Mouse (Mus musculus): ENCODE results near the gene Snx21.

Gene Snx21

GRCm38 (mm10) chr2:164785481-164786387, at the start of gene Snx21:
Snx21 (plus strand) TSS chr2:164785823.
- DNase-seq (ENCODE audit: low read depth, low spot score): peak; percentile 85

- no peak for DNase-seq (ENCODE audit: low read depth, low spot score)
Measured at GRCm38 (mm10) chr2:164737377-164738090, 48.1 kb upstream of the Snx21 start.

GRCm38 (mm10) chr2:164739876-164740275, 45.7 kb upstream of the Snx21 start:
- no peak for DNase-seq (ENCODE audit: low read depth, low spot score)

GRCm38 (mm10) chr2:164744987-164745386, 40.6 kb upstream of the Snx21 start:
- DNase-seq (ENCODE audit: low read depth, low spot score): peak; percentile 29

- peak; percentile 96 for DNase-seq (ENCODE audit: low read depth, low spot score)
Measured at GRCm38 (mm10) chr2:164745843-164746479, 39.7 kb upstream of the Snx21 start, which contains the start of the genes Wfdc3 and Dnttip1. Wfdc3 (minus strand) TSS chr2:164745931. Dnttip1 (plus strand) TSS chr2:164745983.

DNA sequence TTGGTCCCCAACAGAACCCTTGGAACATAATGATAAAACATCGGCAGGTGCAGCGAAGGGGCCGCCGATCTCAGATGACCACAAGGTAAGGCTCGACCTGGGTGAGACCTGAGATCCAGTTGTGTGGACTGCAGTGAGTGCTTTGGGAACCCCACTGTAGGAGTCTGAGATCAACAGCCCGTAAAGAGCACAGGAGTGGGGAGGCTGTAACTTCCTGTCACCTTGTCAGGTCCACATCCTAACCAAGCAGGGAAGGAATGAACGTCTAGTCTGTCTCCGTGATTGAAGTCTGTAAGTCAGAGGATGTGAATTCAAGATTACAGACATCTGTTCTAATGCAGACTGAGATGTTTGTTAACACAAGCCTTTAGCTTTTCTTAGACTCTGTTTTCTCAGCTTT, 38.9 kb upstream of the Snx21 start:
- DNase-seq (ENCODE audit: low read depth, low spot score): peak; percentile 57

- no peak for DNase-seq (ENCODE audit: low read depth, low spot score)
Measured at GRCm38 (mm10) chr2:164748191-164748590, 37.4 kb upstream of the Snx21 start.

GRCm38 (mm10) chr2:164748991-164749390, 36.6 kb upstream of the Snx21 start:
- DNase-seq (ENCODE audit: low read depth, low spot score): no peak

- DNase-seq (ENCODE audit: low read depth, low spot score): no peak
Measured at GRCm38 (mm10) chr2:164752454-164752853, 33.2 kb upstream of the Snx21 start.

DNA sequence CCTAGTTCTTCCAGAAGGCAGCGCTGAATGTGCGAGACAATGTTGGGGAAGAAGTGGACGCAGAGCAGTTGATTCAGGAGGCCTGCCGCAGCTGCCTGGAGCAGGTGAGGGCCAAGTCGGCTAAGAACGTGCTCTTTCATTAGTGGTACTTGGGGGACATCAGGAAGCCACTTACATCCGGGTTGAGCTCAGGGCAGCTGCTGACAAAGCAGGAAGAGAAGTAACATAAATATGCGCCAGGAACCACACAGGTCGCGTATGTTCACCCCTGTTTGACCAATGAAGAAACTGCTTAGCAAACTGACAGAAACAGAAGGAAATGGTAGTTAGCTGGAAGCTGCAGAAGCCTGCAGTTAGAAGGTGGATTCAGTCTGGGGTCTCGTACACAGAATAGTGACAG, 31.5 kb upstream of the Snx21 start:
- DNase-seq (ENCODE audit: low read depth, low spot score): no peak

DNA sequence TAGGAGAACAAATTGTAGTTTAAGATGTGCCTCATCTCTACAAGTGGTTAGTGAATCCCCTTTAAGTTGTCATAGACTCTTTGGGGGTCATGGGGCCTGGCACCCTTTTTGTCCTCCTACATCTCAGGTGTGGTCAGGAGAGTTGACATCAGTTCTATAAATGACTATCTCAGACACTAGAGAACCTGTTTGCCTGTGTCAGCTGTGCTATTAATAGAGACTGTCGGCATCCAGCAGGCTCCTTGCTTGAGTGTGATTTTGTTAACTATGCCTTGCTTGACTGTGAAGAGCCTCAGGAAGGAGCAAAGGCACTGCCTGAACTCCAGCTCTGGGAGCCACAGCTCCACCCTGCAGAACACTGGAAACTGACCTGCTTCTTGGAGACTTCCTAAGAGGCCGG, 30.8 kb upstream of the Snx21 start:
- DNase-seq (ENCODE audit: low read depth, low spot score): no peak

GRCm38 (mm10) chr2:164757841-164758240, 27.8 kb upstream of the Snx21 start:
- no peak for DNase-seq (ENCODE audit: low read depth, low spot score)

DNA sequence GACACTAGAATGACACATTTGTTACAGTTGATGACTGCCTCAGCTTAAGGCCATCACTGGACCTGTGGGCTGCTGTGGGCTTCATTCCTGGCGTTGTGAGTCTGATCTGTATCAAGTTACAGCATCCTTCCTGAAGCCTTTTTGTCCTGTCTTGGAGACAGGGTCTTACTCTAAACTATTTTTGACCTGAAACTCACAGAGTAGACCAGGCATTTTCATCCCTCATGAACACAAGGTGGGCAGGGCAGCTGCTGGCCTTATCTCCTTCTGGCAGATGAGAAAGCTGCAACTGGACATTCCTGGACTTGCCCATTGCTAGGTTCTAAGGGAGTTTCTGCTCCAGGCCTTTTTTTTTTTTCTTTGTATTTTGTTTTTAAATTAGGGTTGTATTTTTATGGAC, 26.9 kb upstream of the Snx21 start:
- DNase-seq (ENCODE audit: low read depth, low spot score): no peak

GRCm38 (mm10) chr2:164760059-164760833, 25.4 kb upstream of the Snx21 start:
- no peak for DNase-seq (ENCODE audit: low read depth, low spot score)

DNA sequence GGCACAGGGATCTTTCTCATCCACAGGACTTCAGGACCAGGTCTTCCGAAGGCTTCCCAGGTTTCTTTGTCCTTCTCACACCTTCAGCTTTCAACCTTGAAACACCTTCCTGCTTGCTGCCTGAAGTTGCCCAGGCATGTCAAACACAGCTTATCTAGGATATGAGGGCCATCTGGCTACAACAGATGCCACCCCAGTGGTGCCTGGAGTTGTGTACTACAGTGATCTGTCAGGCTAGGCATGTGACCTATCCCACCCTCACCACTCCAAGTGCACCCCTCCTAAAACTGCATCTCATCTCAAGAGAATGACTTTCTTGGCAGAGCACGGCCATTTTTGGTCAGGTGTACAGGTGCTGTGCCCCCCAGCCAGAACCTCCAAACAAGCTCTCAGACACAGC, 24.1 kb upstream of the Snx21 start:
- DNase-seq (ENCODE audit: low read depth, low spot score): no peak

GRCm38 (mm10) chr2:164761971-164762370, 23.7 kb upstream of the Snx21 start:
- no peak for DNase-seq (ENCODE audit: low read depth, low spot score)

DNA sequence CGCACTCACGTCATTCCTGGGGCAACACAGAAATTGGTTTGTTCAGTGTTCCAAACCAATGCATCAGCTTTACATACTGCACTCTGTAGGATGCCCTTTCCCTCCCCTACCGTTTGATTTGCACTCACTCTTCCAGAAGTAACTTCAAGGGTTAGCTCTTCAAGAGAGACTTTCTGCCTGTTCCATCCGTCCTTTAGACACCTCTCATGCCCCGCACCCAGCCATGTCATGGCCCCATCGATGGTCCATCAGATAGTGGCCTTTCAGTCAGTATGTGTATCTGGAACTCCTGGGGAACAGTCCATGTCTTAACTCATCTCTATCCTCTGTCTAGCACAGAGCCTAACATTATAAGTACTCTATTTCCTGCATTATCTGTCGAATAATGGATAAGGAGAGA, 23.0 kb upstream of the Snx21 start:
- DNase-seq (ENCODE audit: low read depth, low spot score): no peak

DNA sequence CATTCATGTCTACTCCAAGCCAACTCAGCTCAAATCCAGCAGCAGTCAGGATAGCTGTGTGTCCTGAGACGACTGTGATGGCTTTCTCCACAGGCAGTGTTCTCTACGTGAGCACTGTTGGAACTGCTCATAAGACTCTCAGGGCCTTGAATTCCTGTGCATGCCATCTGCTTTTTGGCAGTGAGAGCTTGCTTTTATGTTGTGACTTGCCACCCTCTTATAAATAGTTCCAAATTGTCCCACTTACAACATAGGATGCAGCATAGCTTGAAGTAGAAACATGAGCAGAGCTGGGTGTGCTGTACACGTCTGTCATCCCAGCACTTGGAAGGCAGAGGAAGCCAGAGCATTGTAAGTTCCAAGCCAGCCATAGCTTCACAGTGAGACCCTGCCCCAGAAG, 19.8 kb upstream of the Snx21 start:
- no peak for DNase-seq (ENCODE audit: low read depth, low spot score)

DNA sequence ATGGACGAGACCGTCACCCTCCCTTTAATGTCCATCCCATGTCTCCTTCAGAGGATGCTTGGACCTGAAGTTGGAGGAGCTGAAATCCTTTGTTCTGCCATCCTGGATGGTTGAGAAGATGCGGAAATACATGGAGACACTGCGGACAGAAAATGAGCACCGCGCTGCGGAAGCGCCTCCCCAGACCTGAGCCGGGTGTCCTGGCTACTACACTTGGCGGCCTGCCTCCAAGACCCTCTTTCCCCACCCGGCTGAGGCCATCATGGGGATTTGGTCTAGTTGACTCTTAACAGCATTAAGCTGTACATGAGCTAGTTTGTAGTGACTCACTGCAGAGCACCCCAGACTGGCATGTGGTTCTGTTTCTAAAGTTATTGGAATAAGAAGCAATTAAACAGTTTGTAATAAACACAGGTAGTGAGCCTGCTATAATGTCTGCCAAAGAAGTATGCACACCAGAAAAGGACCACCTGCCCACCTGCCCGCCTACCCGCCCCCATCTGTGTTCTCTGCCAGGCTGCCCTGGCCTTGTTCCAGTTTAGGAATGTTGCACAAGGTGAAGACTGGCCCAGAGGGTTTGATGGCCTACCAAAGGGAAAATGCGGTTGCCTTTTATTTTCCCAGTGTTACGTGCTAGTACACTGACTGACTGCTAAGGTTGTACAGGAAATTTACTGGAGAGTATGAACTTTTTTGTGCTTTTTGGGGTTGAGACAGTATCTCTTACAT, 17.6 kb upstream of the Snx21 start:
- no peak for DNase-seq (ENCODE audit: low read depth, low spot score)

DNA sequence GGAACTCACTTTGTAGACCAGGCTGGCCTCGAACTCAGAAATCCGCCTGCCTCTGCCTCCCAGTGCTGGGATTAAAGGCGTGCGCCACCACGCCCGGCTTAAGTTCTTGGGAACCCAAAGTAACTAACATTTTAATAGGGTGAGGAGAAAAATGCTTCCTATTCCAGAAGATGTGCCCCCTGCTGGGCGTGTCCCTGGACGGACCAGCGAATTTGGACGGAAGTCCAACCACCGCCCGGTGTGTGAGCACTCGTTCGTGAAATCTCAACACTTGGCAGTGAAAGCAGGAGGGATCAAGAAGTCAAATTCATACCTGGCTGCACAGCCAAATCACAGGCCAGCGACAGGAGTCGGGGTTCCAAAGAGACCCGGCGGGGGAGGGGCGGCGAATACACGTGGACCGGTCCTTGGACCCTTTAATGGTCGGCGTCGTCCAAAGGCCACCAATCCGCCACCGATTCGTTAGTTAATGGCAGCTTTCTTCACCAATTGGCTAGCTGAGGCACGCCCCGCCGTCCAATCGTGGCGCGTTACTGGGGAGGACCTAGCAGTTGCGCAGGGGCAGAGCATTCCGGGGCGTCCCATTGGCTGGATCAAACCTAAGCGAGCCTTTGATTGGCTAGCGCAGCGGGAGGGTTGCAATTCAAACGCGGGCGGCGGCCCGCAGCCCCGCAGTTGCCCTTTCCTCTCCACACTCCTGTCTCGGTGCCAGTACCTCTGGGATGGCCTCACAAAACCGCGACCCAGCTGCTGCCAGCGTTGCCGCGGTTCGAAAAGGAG, 16.2 kb upstream of the Snx21 start, which contains the start of gene Ube2c:
Gene Ube2c, plus strand, starts transcription at position 641 of the 780 bp plus-strand sequence.
- DNase-seq (ENCODE audit: low read depth, low spot score): peak; percentile 98
